Mouse (Mus musculus): ENCODE measurements at regions not wholly inside any gene's neighbourhood (a gene's known extent, or its start where the extent isn't known, plus 50 kb on each side); places are given as distances from the start of the nearest gene placed in this dataset.
"Not testable (repeated sequence)": the region's sequence is repeated elsewhere in the genome, so short reads cannot be mapped to it uniquely, and the experiment has no call there.

- DNase-seq (ENCODE audit: extremely low spot score, low spot score): no peak
- Histone ChIP-seq H3K4me1 (no peaks in the 10 kb centered on the region), H3K4me3 (no peak overlapping the region), H3K9me3 (no peaks in the 10 kb centered on the region), H3K27me3 (ENCODE audit: poor library complexity, severe bottlenecking) (no peaks in the 10 kb centered on the region), H3K27ac (no peak overlapping the region), H3K36me3 (replicated peaks) (no peaks in the 10 kb centered on the region)
- 87% methylated on average over 11 of the region's 11 CpGs for WGBS
Observed at GRCm38 (mm10) chr14:104193198-104193597, 274.6 kb downstream of the Pou4f1 start.

DNA sequence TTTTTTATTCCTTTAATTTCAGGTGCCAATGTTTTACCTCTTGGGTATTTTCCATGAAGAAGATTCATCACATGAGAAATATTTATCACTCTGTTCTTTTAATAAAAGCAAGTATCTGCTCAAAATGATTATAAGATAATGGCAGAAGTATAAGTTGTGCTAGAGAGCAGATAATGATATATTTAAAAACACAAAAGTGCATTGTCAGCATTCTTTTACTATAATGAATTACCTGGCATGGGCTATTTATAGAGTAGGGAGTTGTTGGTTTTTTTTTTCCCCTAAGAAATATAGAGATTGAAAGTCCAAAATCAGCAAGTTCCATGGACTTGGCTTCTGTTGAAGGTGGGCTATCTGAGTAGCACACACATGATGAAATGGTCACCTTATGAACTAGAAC lies 292.7 kb downstream of the Pou4f1 start:
- DNase-seq (ENCODE audit: extremely low spot score, low spot score): no peak
- H3K27me3 ChIP-seq (ENCODE audit: poor library complexity, severe bottlenecking): no peaks in the 10 kb centered on the region
- no peak overlapping the region for H3K27ac ChIP-seq
- H3K36me3 ChIP-seq (replicated peaks): no peaks in the 10 kb centered on the region
- no peaks in the 10 kb centered on the region for H3K4me1 ChIP-seq
- H3K9me3 ChIP-seq: no peaks in the 10 kb centered on the region
- no peak overlapping the region for H3K4me3 ChIP-seq

DNA sequence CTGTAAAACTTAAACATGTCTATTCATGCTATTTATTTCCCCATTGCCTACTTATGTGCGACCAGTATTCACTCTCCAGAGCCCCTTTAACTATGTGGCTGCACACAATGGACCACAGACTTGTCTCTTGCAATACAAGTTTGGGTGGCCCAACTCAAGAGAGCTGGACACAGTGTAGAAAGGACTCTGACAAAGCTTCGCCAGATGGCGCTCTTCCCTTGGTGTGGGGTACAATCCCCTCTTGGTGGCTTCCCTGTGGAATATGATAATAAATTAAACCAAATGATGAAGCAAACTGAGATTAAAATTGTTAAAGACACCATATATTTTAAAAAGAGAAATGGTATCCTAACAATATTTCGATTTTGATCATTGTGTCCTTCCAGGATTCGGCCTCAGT lies 302.6 kb upstream of the Ednrb start:
- H3K36me3 ChIP-seq (replicated peaks): no peaks in the 10 kb centered on the region
- H3K27ac ChIP-seq: no peak overlapping the region
- WGBS: 53% methylated on average over 5 of the region's 5 CpGs
- no peak overlapping the region for H3K4me3 ChIP-seq
- no peak for DNase-seq (ENCODE audit: extremely low spot score, low spot score)
- H3K4me1 ChIP-seq: peaks cover 5% of the 10 kb centered on the region; the same call in 1 of the 2 replicates
- no peaks in the 10 kb centered on the region for H3K9me3 ChIP-seq
- no peaks in the 10 kb centered on the region for H3K27me3 ChIP-seq (ENCODE audit: poor library complexity, severe bottlenecking)

DNA sequence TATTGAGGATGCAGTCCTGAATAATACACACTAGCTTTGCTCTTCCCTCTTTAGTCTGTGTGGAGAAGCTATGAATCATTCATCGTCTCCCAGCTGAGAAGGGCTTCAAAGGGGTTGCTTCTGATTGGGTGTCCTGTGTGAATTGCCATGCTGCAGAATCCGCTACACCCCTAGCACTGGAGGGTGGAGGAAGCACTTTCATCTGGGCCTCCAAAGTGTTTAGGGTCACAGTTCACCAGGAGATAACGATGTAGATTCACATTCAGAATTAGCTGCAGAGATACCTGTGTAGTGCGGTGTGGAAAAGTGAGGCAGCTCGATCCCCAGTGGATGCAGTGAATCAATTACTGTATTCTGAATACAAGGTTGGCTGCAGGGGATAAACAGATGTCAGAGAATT lies 301.2 kb upstream of the Ednrb start:
- H3K36me3 ChIP-seq (replicated peaks): no peaks in the 10 kb centered on the region
- H3K4me3 ChIP-seq: no peak overlapping the region
- no peaks in the 10 kb centered on the region for H3K9me3 ChIP-seq
- no peak overlapping the region for H3K27ac ChIP-seq
- WGBS: 52% methylated on average over 5 of the region's 5 CpGs
- DNase-seq (ENCODE audit: extremely low spot score, low spot score): no peak
- H3K27me3 ChIP-seq (ENCODE audit: poor library complexity, severe bottlenecking): no peaks in the 10 kb centered on the region
- peaks cover 5% of the 10 kb centered on the region; the same call in 1 of the 2 replicates for H3K4me1 ChIP-seq

DNA sequence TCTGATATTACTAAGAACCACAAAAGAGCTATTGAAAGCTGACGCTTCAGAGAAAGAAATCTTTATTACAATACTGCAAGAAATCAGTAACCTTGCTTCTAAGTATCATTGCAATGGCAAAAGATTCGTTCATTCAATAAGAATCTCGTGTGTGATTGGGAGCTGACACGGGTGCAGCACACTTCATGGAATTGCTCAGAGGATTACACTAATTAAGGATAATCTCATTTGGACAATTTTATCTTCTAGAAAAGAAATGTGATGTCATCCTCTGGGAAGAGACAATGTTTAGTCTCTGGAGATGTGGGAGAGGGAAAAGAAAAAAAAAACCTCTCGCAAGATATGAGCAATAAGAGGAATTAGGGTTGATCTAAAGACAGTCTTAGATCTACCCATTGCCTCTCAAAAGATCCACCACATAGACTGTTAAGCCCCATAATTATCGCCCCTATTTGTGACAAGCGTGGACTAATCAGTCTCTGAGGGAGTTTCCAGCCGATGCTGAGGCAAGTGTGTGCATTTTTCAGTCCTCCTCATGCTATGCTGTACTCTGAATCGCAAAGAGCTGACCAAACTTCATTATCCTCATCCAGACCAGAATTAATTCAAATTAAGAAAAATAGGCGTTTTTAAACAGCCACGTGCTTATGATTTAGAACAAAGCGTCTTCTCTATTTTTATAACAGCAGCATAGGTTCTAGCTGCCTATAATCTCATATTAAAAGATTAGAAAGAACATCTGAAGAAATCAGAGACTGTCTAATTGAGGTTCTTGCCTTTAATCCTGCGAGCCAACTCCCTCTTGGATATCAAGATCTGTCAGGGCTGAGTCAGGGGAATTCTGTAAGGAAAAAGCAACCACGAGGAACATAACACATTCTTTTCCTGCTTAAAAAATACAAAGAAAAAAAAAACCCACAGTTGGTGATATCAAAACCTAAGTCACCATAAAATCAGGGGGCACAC lies 271.1 kb upstream of the Ednrb start:
- Histone ChIP-seq H3K27me3 (ENCODE audit: poor library complexity, severe bottlenecking) (no peaks in the 10 kb centered on the region; the same call in none of the 2 replicates), H3K36me3 (replicated peaks) (no peaks in the 10 kb centered on the region), H3K4me3 (no peak overlapping the region), H3K27ac (no peak overlapping the region), H3K4me1 (peaks cover 11% of the 10 kb centered on the region; the same call in 1 of the 2 replicates), H3K9me3 (no peaks in the 10 kb centered on the region; the same call in 1 of the 2 replicates)
- DNase-seq (ENCODE audit: extremely low spot score, low spot score): no peak
- WGBS: 53% methylated on average over 14 of the region's 14 CpGs

DNA sequence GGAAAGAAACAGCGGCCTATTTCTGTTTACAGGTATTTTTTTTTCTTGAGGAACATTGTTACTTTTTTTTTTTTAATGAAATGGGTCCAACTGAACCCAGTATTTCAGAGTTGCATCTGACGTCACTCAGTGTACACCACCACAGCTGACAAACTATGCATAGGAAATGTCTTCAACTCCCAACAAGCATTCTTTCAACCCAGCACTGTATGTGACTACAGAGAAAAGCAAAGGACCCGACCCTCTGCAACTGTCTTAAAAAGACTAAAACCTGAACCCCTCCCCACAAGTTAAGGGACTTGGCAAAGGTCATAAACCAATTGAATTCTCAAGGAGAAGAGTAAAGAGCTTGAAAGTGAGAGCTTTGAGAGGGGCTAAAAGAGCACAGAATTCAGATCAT lies 270.0 kb upstream of the Ednrb start:
- H3K4me3 ChIP-seq: no peak overlapping the region
- H3K4me1 ChIP-seq: peaks cover 11% of the 10 kb centered on the region; the same call in 1 of the 2 replicates
- H3K9me3 ChIP-seq: no peaks in the 10 kb centered on the region; the same call in 1 of the 2 replicates
- no peak overlapping the region for H3K27ac ChIP-seq
- H3K27me3 ChIP-seq (ENCODE audit: poor library complexity, severe bottlenecking): no peaks in the 10 kb centered on the region; the same call in none of the 2 replicates
- no peaks in the 10 kb centered on the region for H3K36me3 ChIP-seq (replicated peaks)
- DNase-seq (ENCODE audit: extremely low spot score, low spot score): no peak
- WGBS: 75% methylated on average over 3 of the region's 3 CpGs

DNA sequence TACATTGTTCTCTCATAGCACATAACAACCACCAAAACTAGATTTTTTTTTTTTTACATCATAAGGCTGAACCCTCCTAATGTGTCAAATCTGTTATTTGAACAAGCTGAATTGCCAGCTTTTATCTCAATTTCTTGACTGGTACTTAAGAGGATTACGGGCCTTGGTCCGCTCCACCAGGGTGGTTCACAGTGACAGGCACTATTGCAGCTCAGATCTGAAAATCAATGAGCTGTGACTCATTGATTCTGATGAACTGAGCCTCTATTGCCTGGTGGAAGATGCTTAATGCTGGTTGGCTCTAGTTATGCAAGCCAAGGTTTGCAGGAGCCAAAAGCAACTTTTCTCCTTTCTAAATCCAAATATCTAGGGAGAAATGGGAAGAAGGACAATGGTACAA lies 269.2 kb upstream of the Ednrb start:
- no peak overlapping the region for H3K27ac ChIP-seq
- H3K36me3 ChIP-seq (replicated peaks): no peaks in the 10 kb centered on the region
- no peaks in the 10 kb centered on the region; the same call in 1 of the 2 replicates for H3K9me3 ChIP-seq
- no peak for DNase-seq (ENCODE audit: extremely low spot score, low spot score)
- 46% methylated on average over 2 of the region's 2 CpGs for WGBS
- no peaks in the 10 kb centered on the region; the same call in none of the 2 replicates for H3K27me3 ChIP-seq (ENCODE audit: poor library complexity, severe bottlenecking)
- peaks cover 11% of the 10 kb centered on the region; the same call in 1 of the 2 replicates for H3K4me1 ChIP-seq
- H3K4me3 ChIP-seq: no peak overlapping the region

DNA sequence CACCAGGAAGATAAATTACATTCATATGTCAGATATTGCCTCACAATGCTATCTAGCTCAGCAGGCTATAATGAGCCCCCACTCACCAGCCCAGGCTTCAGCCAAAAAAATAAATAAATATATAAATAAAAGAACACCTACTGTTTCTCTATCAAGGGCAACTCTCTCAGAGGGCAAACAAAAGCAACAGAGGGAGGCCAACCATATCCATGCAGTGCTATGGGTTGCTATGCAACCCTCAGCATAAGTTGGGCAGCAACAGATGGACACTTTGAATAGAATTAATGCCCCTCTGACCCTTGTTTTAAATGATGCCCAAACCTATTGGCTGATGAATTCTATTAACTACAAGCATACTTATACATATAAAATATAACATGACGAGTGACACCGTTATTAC lies 242.2 kb upstream of the Ednrb start:
- WGBS: 81% methylated on average over 2 of the region's 2 CpGs
- peaks cover 8% of the 10 kb centered on the region; the same call in 1 of the 2 replicates for H3K4me1 ChIP-seq

DNA sequence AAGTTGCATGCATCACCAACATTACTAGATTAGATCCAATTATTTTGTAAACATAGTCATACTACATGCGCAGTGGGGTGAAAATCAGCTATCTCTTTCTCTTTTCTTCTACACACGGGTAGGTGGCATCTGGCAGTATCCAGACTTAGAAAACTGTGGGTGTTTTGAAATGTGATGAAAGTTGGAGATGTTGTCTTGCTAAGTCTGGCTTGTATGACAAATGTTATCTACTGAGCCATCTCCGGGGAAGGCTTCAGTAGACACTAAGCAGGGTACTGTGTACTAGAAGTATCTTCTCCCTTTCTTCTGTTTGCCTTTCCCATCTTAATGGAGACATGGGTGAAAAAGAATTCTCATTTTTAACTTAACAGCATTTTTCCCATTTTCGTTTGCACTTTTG lies 220.0 kb upstream of the Ednrb start:
- H3K36me3 ChIP-seq (replicated peaks); H3K9me3 ChIP-seq: not testable (repeated sequence)
- WGBS: 92% methylated on average over 1 of the region's 4 CpGs

More for the DNA sequence above, 242.2 kb upstream of the Ednrb start:
- Histone ChIP-seq H3K36me3 (replicated peaks) (no peaks in the 10 kb centered on the region), H3K27me3 (ENCODE audit: poor library complexity, severe bottlenecking) (no peaks in the 10 kb centered on the region), H3K9me3 (no peaks in the 10 kb centered on the region), H3K27ac (no peak overlapping the region), H3K4me3 (no peak overlapping the region)
- no peak for DNase-seq (ENCODE audit: extremely low spot score, low spot score)

DNA sequence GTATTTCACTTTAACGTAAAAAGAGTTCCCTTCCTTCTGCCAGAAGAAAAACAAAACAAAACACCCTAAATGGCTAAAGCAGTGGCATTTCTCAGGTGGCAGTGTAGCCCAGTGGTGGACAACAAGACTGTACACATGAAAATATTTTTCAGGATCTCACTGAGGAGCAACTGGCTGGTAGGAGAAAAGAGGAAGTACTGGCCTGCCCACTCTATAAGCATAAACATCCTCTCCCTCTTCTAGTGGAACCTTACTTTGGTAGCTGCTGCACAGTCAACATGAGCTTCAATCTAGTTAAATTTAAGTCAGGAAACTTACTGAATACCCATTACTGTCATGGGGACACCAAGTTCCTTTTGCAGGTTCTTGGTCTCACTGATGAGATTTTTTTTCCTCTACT lies 209.5 kb upstream of the Ednrb start:
- H3K36me3 ChIP-seq (replicated peaks): no peaks in the 10 kb centered on the region
- H3K4me1 ChIP-seq: no peaks in the 10 kb centered on the region
- H3K27ac ChIP-seq: no peak overlapping the region
- no peak for DNase-seq (ENCODE audit: extremely low spot score, low spot score)
- no peaks in the 10 kb centered on the region for H3K27me3 ChIP-seq (ENCODE audit: poor library complexity, severe bottlenecking)
- 79% methylated on average over 1 of the region's 1 CpGs for WGBS
- no peaks in the 10 kb centered on the region for H3K9me3 ChIP-seq
- H3K4me3 ChIP-seq: no peak overlapping the region

More for the DNA sequence above, 220.0 kb upstream of the Ednrb start:
- not testable (repeated sequence) for DNase-seq (ENCODE audit: extremely low spot score, low spot score); H3K4me1 ChIP-seq; H3K27ac ChIP-seq; H3K27me3 ChIP-seq (ENCODE audit: poor library complexity, severe bottlenecking); H3K4me3 ChIP-seq

DNA sequence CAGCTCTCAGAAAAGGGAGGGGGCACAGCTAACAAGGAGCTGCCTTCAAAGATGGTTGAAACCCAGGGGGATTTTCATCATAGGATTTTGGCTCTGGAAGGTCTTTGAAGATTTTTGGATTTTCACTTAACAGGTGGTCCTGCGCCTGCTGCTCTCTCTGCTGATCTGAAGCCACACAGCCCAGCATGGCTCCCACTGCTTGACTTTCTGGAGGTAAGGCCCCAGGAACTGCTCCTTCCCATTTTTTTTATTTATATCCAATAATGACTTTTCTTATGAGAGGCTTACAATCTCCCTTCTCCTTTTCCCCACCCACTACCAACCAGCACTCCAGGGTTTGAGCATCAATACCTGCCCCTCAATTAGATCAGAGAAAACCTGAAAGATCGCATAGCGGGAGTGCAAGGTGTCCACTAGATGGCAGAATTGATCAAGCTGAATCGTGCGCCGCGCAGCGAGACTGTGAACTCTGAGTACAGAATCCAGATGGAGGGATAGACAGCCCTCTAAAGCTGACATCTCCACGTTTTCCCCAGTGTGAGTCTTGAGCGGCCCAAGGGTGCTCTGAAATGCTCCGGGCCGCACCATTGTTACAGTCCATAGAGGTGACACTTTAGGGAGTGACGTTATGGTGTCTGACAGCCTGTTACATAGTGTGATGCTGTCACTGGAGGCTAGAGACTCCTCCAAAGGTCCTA lies 194.6 kb upstream of the Ednrb start:
- H3K9me3 ChIP-seq: no peaks in the 10 kb centered on the region
- peaks cover 39% of the 10 kb centered on the region for H3K27me3 ChIP-seq (ENCODE audit: poor library complexity, severe bottlenecking)
- H3K4me1 ChIP-seq: no peaks in the 10 kb centered on the region
- no peak overlapping the region for H3K4me3 ChIP-seq
- H3K36me3 ChIP-seq (replicated peaks): no peaks in the 10 kb centered on the region
- peak; percentile 73 for DNase-seq (ENCODE audit: extremely low spot score, low spot score)
- no peak overlapping the region for H3K27ac ChIP-seq
- 12% methylated on average over 13 of the region's 13 CpGs for WGBS

DNA sequence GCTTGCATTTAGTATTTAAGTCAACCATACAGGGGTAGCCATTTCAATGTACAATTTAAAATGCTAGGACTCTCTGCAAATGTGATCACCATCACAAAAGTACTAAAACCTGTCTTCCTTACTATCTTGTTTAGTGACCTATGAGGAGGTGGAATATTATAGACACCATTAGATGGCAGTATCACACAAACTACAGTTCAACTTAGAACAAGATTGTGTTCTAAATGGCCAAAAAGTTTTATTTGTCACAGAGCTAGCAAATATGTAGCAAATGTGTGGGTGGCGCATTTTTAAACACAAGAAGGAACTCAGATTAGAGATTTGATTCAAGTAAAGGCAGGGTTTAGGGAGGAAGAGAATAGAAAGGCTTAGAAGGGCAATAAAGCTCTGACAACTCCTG lies 189.4 kb upstream of the Ednrb start:
- H3K4me3 ChIP-seq: no peak overlapping the region
- DNase-seq (ENCODE audit: extremely low spot score, low spot score): no peak
- 44% methylated on average over 1 of the region's 1 CpGs for WGBS
- H3K4me1 ChIP-seq: peaks cover 23% of the 10 kb centered on the region
- H3K36me3 ChIP-seq (replicated peaks): no peaks in the 10 kb centered on the region
- no peaks in the 10 kb centered on the region for H3K9me3 ChIP-seq
- H3K27ac ChIP-seq: no peak overlapping the region
- peaks cover 47% of the 10 kb centered on the region for H3K27me3 ChIP-seq (ENCODE audit: poor library complexity, severe bottlenecking)
